Mouse (Mus musculus): ENCODE measurements around the gene Nefh. TPM values are rescaled to one million over a fixed set of nuclear protein-coding genes. Genes with fewer than 3 reads are reported as not detected.

Nefh gene
- polyA plus RNA-seq, 1 experiment from 2014 or later, result 0.16 TPM

DNA sequence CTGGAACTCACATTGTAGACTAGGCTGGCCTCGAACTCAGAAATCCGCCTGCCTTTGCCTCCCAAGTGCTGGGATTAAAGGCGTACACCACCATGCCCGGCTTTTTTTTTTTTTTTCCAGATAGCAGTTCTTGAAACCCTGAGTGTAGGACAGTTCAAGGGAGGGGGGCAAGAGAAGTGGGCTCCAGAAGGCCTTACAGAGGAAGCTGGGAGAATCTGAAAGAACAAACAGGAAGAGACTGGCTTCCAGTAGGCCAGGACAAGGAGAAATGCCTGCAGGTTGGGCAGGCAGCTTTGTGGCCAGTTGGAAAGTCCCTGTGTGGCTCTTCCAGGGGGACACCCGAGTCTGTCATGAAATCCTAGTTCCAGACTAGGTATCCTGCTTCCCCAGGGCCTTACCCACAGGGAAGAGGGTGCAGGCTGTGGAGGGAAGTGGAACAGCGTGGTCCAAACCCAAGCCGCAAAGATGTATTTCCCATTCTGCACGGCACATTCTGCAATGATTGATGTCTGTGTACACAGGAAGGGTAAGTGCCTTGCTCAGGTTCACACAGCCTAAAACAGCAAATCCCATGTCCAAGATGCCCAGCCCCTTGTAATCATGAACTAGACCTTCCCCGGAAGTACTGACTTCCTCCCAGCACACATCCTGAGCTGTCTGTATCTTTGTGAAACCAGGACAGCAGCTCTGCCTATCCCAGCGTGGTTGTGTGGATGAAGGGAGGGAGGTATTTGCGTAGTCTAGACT lies 26.7 kb upstream of the Nefh start:
- Histone ChIP-seq H3K36me3 (replicated peaks; ENCODE audit: insufficient read depth, low read length) (no peaks in the 10 kb centered on the region), H3K4me2 (ENCODE audit: low read depth, low read length) (no peak overlapping the region), H3K4me1 (ENCODE audit: insufficient read depth) (peaks cover 8% of the 10 kb centered on the region), H3K9me3 (ENCODE audit: low read length) (no peaks in the 10 kb centered on the region), H3K27ac (ENCODE audit: low read depth) (peak overlapping the region; percentile 71; the same call in 1 of the 2 replicates), H3K4me3 (ENCODE audit: low read depth, low read length) (no peak overlapping the region), H3K9ac (replicated peaks) (no peak overlapping the region), H3K27me3 (ENCODE audit: insufficient read depth, low read length) (no peaks in the 10 kb centered on the region)
- ATAC-seq (peak; percentile 41), DNase-seq (no peak)
- WGBS (ENCODE audit: insufficient replicate concordance), result 35% methylated on average over 11 of the region's 11 CpGs
- TF ChIP-seq EP300 (IDR thresholded peaks at IDR 0.05; ENCODE audit: low read depth) (no peak), CTCF (IDR thresholded peaks at IDR 0.05; ENCODE audit: low read depth) (no peak)

DNA sequence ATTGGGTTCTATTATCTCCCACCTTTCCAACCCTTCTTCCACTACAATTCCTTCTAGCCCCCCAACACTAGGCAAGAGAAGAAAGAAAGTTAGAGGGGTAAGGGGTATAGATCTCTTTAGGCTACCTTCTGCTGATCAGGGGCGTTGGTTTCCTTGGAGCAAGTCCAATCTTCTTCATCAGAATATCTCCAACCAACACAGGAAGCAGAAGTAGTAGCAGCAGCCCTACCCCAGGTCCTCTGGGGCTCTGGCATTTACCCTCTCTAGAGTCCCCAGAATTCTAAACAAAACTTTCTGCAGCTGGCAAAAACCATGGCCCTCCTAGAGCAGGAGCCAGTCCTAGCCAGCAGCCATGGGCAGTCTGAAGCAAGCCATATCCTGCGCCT lies 26.0 kb upstream of the Nefh start:
- H3K9me3 ChIP-seq (ENCODE audit: low read length), result no peaks in the 10 kb centered on the region
- DNase-seq (no peak), ATAC-seq (0 out of 2 replicates have a peak, but pooled peaks have one; percentile 22)
- no peak overlapping the region for H3K4me3 ChIP-seq (ENCODE audit: low read depth, low read length)
- H3K4me2 ChIP-seq (ENCODE audit: low read depth, low read length), result no peak overlapping the region
- H3K27ac ChIP-seq (ENCODE audit: low read depth), result peak overlapping the region; percentile 71; the same call in 1 of the 2 replicates
- TF ChIP-seq CTCF (IDR thresholded peaks at IDR 0.05; ENCODE audit: low read depth), result no peak
- TF ChIP-seq EP300 (IDR thresholded peaks at IDR 0.05; ENCODE audit: low read depth), result no peak
- H3K36me3 ChIP-seq (replicated peaks; ENCODE audit: insufficient read depth, low read length), result no peaks in the 10 kb centered on the region
- peaks cover 8% of the 10 kb centered on the region for H3K4me1 ChIP-seq (ENCODE audit: insufficient read depth)
- 57% methylated on average over 2 of the region's 2 CpGs for WGBS (ENCODE audit: insufficient replicate concordance)
- H3K27me3 ChIP-seq (ENCODE audit: insufficient read depth, low read length), result no peaks in the 10 kb centered on the region
- H3K9ac ChIP-seq (replicated peaks), result no peak overlapping the region

DNA sequence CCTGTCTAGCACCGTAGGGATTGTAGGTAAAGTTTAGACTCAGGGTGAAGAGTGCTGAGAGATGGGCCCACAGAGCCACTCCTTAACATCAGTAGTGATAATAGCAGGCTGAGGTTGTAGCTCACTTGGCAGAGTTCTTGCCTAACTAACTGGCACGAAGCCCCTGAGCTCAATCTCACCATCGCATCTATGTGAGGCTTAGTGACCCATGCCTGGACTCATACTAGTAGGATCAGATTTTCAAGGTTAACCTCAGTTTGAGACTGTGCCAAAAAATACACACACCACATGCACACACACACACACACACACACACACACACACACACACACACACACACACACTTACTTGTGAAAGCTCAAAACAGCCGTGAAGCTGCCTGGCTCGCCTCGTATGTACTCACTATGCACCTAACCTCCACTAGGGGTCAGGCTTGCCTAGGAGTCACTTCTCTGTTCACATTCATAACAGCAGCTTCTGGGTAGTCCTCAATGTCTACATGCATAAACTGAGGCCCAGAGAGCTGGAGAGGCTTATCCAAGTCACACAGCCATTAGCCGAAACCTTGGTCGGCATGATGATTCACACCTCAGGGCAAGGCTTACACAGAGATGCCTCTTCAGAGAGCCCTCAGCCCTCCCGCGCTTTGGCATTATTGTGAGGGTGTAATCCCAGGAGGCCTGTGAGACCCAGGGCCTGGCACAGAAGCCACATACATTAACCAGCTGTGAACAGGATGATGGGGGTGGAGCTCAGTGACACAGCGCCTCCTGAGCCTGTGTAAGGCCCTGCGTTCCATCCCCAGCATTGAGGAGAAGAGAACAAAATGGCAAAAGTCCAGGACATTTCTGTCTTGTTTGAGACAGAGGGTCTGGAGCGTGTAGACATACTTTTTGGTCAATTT lies 25.4 kb upstream of the Nefh start:
- peak; percentile 74 for DNase-seq
- Histone ChIP-seq H3K4me3 (ENCODE audit: low read depth, low read length) (no peak overlapping the region), H3K9me3 (ENCODE audit: low read length) (no peaks in the 10 kb centered on the region), H3K9ac (replicated peaks) (no peak overlapping the region), H3K4me1 (ENCODE audit: insufficient read depth) (peaks cover 8% of the 10 kb centered on the region), H3K27ac (ENCODE audit: low read depth) (0 out of 2 replicates have a peak overlapping the region, but pooled peaks have one; percentile 71), H3K27me3 (ENCODE audit: insufficient read depth, low read length) (no peaks in the 10 kb centered on the region), H3K36me3 (replicated peaks; ENCODE audit: insufficient read depth, low read length) (no peaks in the 10 kb centered on the region), H3K4me2 (ENCODE audit: low read depth, low read length) (no peak overlapping the region)
- ATAC-seq, result peak; percentile 83
- WGBS (ENCODE audit: insufficient replicate concordance), result 48% methylated on average over 13 of the region's 13 CpGs
- TF ChIP-seq CTCF (IDR thresholded peaks at IDR 0.05; ENCODE audit: low read depth) (peak; percentile 95), EP300 (IDR thresholded peaks at IDR 0.05; ENCODE audit: low read depth) (no peak)

DNA sequence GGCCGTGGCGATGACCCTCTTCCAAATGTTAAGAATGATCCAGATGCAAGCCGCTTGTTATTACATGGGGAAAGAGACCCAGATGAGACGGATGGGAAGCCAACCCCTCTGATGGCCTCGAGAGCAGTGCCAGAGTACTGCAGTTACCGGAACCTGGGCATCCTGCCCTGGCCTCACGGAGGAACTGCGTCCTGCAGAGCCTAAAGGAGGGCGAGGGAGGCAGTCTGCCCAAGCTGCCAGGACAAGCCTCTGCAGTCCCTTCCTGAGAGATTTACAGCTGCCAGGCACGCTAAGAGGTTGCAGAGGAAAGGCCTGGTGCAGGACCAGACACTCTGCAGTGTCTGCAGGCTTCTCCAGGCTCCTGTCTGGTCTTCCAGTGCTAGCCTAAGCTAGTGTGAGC lies 20.5 kb upstream of the Nefh start:
- Histone ChIP-seq H3K27me3 (ENCODE audit: insufficient read depth, low read length) (no peaks in the 10 kb centered on the region), H3K27ac (ENCODE audit: low read depth) (no peak overlapping the region), H3K4me2 (ENCODE audit: low read depth, low read length) (no peak overlapping the region), H3K36me3 (replicated peaks; ENCODE audit: insufficient read depth, low read length) (no peaks in the 10 kb centered on the region), H3K4me1 (ENCODE audit: insufficient read depth) (peaks cover 4% of the 10 kb centered on the region; the same call in 1 of the 2 replicates), H3K4me3 (ENCODE audit: low read depth, low read length) (no peak overlapping the region), H3K9ac (replicated peaks) (no peak overlapping the region), H3K9me3 (ENCODE audit: low read length) (no peaks in the 10 kb centered on the region)
- TF ChIP-seq EP300 (IDR thresholded peaks at IDR 0.05; ENCODE audit: low read depth) (no peak), CTCF (IDR thresholded peaks at IDR 0.05; ENCODE audit: low read depth) (no peak)
- 49% methylated on average over 10 of the region's 10 CpGs for WGBS (ENCODE audit: insufficient replicate concordance)
- DNase-seq (no peak), ATAC-seq (no peak)

DNA sequence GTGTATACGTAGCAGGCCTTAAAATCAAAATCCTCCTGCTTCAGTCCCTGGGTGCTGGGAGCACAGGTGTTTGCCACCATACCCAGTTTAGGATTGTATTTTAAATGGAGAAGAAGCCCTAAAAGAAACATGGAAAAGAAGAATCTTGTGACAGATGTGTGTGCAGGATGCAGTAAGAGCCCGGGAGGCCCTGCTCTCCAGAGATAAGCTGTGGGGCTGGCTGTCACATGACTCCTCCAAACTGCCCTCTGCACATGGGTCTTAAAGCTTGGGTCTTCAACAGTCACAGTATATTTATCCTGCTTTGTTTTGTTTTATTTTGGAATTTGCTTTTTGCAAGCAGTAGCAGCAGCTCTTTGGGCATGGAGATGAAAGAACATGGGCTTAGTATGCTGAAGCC lies 19.7 kb upstream of the Nefh start:
- Histone ChIP-seq H3K36me3 (replicated peaks; ENCODE audit: insufficient read depth, low read length) (no peaks in the 10 kb centered on the region), H3K4me3 (ENCODE audit: low read depth, low read length) (no peak overlapping the region), H3K9ac (replicated peaks) (no peak overlapping the region), H3K4me2 (ENCODE audit: low read depth, low read length) (no peak overlapping the region), H3K4me1 (ENCODE audit: insufficient read depth) (peaks cover 4% of the 10 kb centered on the region; the same call in 1 of the 2 replicates), H3K27me3 (ENCODE audit: insufficient read depth, low read length) (no peaks in the 10 kb centered on the region), H3K27ac (ENCODE audit: low read depth) (peak overlapping the region; percentile 34; the same call in 1 of the 2 replicates), H3K9me3 (ENCODE audit: low read length) (no peaks in the 10 kb centered on the region)
- ATAC-seq (peak; percentile 64), DNase-seq (no peak)
- TF ChIP-seq CTCF (IDR thresholded peaks at IDR 0.05; ENCODE audit: low read depth) (no peak), EP300 (IDR thresholded peaks at IDR 0.05; ENCODE audit: low read depth) (peak; percentile 79)
- WGBS (ENCODE audit: insufficient replicate concordance), result 39% methylated on average over 2 of the region's 2 CpGs

DNA sequence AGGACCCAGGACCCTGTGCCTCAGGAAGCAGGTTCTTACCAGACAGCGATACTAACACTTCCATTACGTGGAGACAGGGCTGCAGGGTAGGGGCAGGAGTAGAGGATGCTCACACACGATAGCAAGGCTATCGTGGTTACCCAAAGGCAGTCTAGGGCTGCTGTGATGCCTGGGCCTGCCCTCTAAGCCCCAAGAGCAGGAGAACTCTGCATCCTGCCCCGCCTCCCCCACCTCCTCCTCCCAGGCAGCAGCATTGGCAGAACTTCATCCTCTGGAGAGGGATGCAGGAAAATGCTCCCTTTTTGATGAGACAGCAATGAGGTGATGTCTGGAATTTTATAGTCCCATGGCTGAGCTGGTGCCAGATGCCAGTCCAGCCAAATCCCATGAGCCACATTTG lies 19.0 kb upstream of the Nefh start:
- Histone ChIP-seq H3K4me1 (ENCODE audit: insufficient read depth) (peaks cover 4% of the 10 kb centered on the region; the same call in 1 of the 2 replicates), H3K9ac (replicated peaks) (no peak overlapping the region), H3K27ac (ENCODE audit: low read depth) (peak overlapping the region; percentile 34; the same call in 1 of the 2 replicates), H3K36me3 (replicated peaks; ENCODE audit: insufficient read depth, low read length) (no peaks in the 10 kb centered on the region), H3K4me3 (ENCODE audit: low read depth, low read length) (no peak overlapping the region), H3K27me3 (ENCODE audit: insufficient read depth, low read length) (no peaks in the 10 kb centered on the region), H3K4me2 (ENCODE audit: low read depth, low read length) (no peak overlapping the region), H3K9me3 (ENCODE audit: low read length) (no peaks in the 10 kb centered on the region)
- ATAC-seq (peak; percentile 69), DNase-seq (no peak)
- 49% methylated on average over 5 of the region's 5 CpGs for WGBS (ENCODE audit: insufficient replicate concordance)
- TF ChIP-seq EP300 (IDR thresholded peaks at IDR 0.05; ENCODE audit: low read depth), result no peak
- no peak for TF ChIP-seq CTCF (IDR thresholded peaks at IDR 0.05; ENCODE audit: low read depth)

All from liver, postnatal 0 days (tissue).